Mouse (Mus musculus) ovary, adult 10 weeks (tissue): ENCODE results near the gene C1qtnf4. TPM values are rescaled to one million over a fixed set of nuclear protein-coding genes. Genes with fewer than 3 reads are reported as not detected.

Experiments used
- polyA plus RNA-seq: library from polyadenylated mRNA; stranded (reverse); fragments of 350-450 nt; fragmentation: Illumina TruSeq; extraction: RNeasy Lipid Tissue Mini Kit (QIAGEN cat#74804); gene quantifications from one replicate; pipeline ENCODE4 v1.2.3, GENCODE M21; 2014

Gene C1qtnf4
- not detected for polyA plus RNA-seq

GRCm38 (mm10) chr2:90885218-90886041 lies at the start of gene C1qtnf4:
C1qtnf4 (plus strand) TSS chr2:90885860.

GRCm38 (mm10) chr2:90846955-90847680 lies 38.5 kb upstream of the C1qtnf4 start, which contains the start of gene Mtch2:
Mtch2 (plus strand) TSS chr2:90847155.

GRCm38 (mm10) chr2:90904076-90904855 lies 18.6 kb downstream of the C1qtnf4 start, which contains the start of the genes Kbtbd4 and Ndufs3:
Kbtbd4 (plus strand) TSS chr2:90904740.
Ndufs3 (minus strand) TSS chr2:90904827.

Other genes starting within 250 kb of the C1qtnf4 start
- 44.3 TPM for gene Nup160, start 208.6 kb upstream of the C1qtnf4 start, polyA plus RNA-seq
- gene Fnbp4, start 140.5 kb upstream of the C1qtnf4 start, polyA plus RNA-seq = 65.4 TPM
- 1.8 TPM for gene Agbl2, start 103.1 kb upstream of the C1qtnf4 start, polyA plus RNA-seq
- 297 TPM for gene Mtch2, start 38.7 kb upstream of the C1qtnf4 start, polyA plus RNA-seq
- gene Kbtbd4, start 18.9 kb downstream of the C1qtnf4 start, polyA plus RNA-seq = 14.3 TPM
- gene Ndufs3, start 19.0 kb downstream of the C1qtnf4 start, polyA plus RNA-seq = 128 TPM
- gene Celf1, start 54.5 kb downstream of the C1qtnf4 start, polyA plus RNA-seq = 160 TPM
- not detected for gene Rapsn, start 149.8 kb downstream of the C1qtnf4 start, polyA plus RNA-seq
- 177 TPM for gene Psmc3, start 168.1 kb downstream of the C1qtnf4 start, polyA plus RNA-seq
- 2.9 TPM for gene Slc39a13, start 184.6 kb downstream of the C1qtnf4 start, polyA plus RNA-seq
- 2.4 TPM for gene Spi1, start 196.5 kb downstream of the C1qtnf4 start, polyA plus RNA-seq
- gene Mybpc3, start 232.3 kb downstream of the C1qtnf4 start, polyA plus RNA-seq = 0.63 TPM